Mouse (Mus musculus) cortical plate, adult 2 months (tissue): ENCODE results near the gene Atpaf2. TPM values are rescaled to one million over a fixed set of nuclear protein-coding genes. Genes with fewer than 3 reads are reported as not detected.

ENCODE experiments used
- H3K27ac ChIP-seq: fragments of 200-500 bp; 2 replicates; pipeline ENCODE4 v1.5.1; 2012; ENCODE audit warnings: low read length, control low read depth, inconsistent platforms; ENCODE audit not compliant: insufficient read depth
- H3K4me1 ChIP-seq: fragments of 200-500 bp; 2 replicates; pipeline ENCODE4 v1.6.1; 2011; ENCODE audit warnings: low read length; ENCODE audit not compliant: control insufficient read depth, insufficient read depth
- H3K4me3 ChIP-seq: fragments of 200-500 bp; 2 replicates; pipeline ENCODE4 v1.5.1; 2011; ENCODE audit warnings: mild to moderate bottlenecking, low read length, control low read depth; ENCODE audit not compliant: insufficient read depth
- CTCF ChIP-seq: fragments of 200-500 bp; IDR thresholded peaks from 2 replicates; pipeline ENCODE4 v1.5.1; 2011; ENCODE audit warnings: mild to moderate bottlenecking, control low read depth, low read length; ENCODE audit not compliant: insufficient read depth; ENCODE audit errors: extremely low read depth
- POLR2A ChIP-seq: fragments of 200-500 bp; IDR thresholded peaks from 2 replicates; pipeline ENCODE4 v1.6.1; 2011; ENCODE audit warnings: mild to moderate bottlenecking, low read length, control low read depth; ENCODE audit not compliant: insufficient read depth; ENCODE audit errors: extremely low read depth
- polyA plus RNA-seq: library from polyadenylated mRNA; depleted of rRNA; stranded (reverse); fragments of >200 nt; gene quantifications from 2 replicates; pipeline ENCODE4 v1.2.3, GENCODE M21; 2012

Gene Atpaf2
- polyA plus RNA-seq, 1 experiment: 29.8 TPM

GRCm38 (mm10) chr11:60412173-60412572, 6.1 kb downstream of the Atpaf2 start:
- TF ChIP-seq POLR2A: no peak
- TF ChIP-seq CTCF: 0 out of 2 replicates have a peak, but pooled peaks have one; percentile 11
- peaks cover 4% of the 10 kb centered on the region for H3K4me1 ChIP-seq
- H3K27ac ChIP-seq: no peak overlapping the region
- no peak overlapping the region for H3K4me3 ChIP-seq

- no peak overlapping the region for H3K27ac ChIP-seq
- H3K4me1 ChIP-seq: no peaks in the 10 kb centered on the region
- TF ChIP-seq POLR2A (no peak), CTCF (no peak)
- H3K4me3 ChIP-seq: no peak overlapping the region
Measured at GRCm38 (mm10) chr11:60406606-60407005, 11.7 kb downstream of the Atpaf2 start.

GRCm38 (mm10) chr11:60397172-60397571, 21.1 kb downstream of the Atpaf2 start:
- H3K27ac ChIP-seq: no peak overlapping the region
- no peak overlapping the region for H3K4me3 ChIP-seq
- no peaks in the 10 kb centered on the region for H3K4me1 ChIP-seq
- TF ChIP-seq CTCF (no peak), POLR2A (no peak)

GRCm38 (mm10) chr11:60396546-60396945, 21.7 kb downstream of the Atpaf2 start:
- Histone ChIP-seq H3K4me1 (no peaks in the 10 kb centered on the region), H3K4me3 (no peak overlapping the region), H3K27ac (no peak overlapping the region)
- TF ChIP-seq POLR2A (no peak), CTCF (no peak)

GRCm38 (mm10) chr11:60391346-60391745, 26.9 kb downstream of the Atpaf2 start:
- Histone ChIP-seq H3K27ac (no peak overlapping the region), H3K4me1 (peaks cover 2% of the 10 kb centered on the region; the same call in 1 of the 2 replicates), H3K4me3 (no peak overlapping the region)
- TF ChIP-seq POLR2A (no peak), CTCF (no peak)

GRCm38 (mm10) chr11:60387944-60388343, 30.3 kb downstream of the Atpaf2 start:
- Histone ChIP-seq H3K4me3 (no peak overlapping the region), H3K27ac (no peak overlapping the region), H3K4me1 (peaks cover 9% of the 10 kb centered on the region)
- TF ChIP-seq CTCF (no peak), POLR2A (no peak)

GRCm38 (mm10) chr11:60385946-60386345, 32.3 kb downstream of the Atpaf2 start:
- no peak overlapping the region for H3K27ac ChIP-seq
- TF ChIP-seq POLR2A (no peak), CTCF (no peak)
- H3K4me3 ChIP-seq: no peak overlapping the region

GRCm38 (mm10) chr11:60384762-60385421, 33.4 kb downstream of the Atpaf2 start:
- Histone ChIP-seq H3K4me1 (peaks cover 7% of the 10 kb centered on the region), H3K27ac (0 out of 2 replicates have a peak overlapping the region, but pooled peaks have one; percentile 11), H3K4me3 (no peak overlapping the region)
- TF ChIP-seq POLR2A (0 out of 2 replicates have a peak, but pooled peaks have one; percentile 48), CTCF (no peak)

More at GRCm38 (mm10) chr11:60385946-60386345, 32.3 kb downstream of the Atpaf2 start:
- H3K4me1 ChIP-seq: peaks cover 7% of the 10 kb centered on the region

GRCm38 (mm10) chr11:60383518-60383917, 34.7 kb downstream of the Atpaf2 start:
- H3K27ac ChIP-seq: no peak overlapping the region
- TF ChIP-seq CTCF (no peak), POLR2A (no peak)
- H3K4me3 ChIP-seq: no peak overlapping the region
- peaks cover 7% of the 10 kb centered on the region for H3K4me1 ChIP-seq

GRCm38 (mm10) chr11:60374481-60374880, 43.8 kb downstream of the Atpaf2 start:
- no peak overlapping the region for H3K27ac ChIP-seq
- no peak for TF ChIP-seq CTCF
- TF ChIP-seq POLR2A: no peak
- no peak overlapping the region for H3K4me3 ChIP-seq
- no peaks in the 10 kb centered on the region for H3K4me1 ChIP-seq
